Mouse (Mus musculus): ENCODE measurements around the gene Ftl1. TPM values are rescaled to one million over a fixed set of nuclear protein-coding genes. Genes with fewer than 3 reads are reported as not detected.

The Ftl1 gene
- polyA plus RNA-seq, 1 experiment from 2014 or later, result 6,026 TPM

- Histone ChIP-seq H3K9ac (replicated peaks; ENCODE audit: low read depth) (no peak overlapping the region), H3K9me3 (ENCODE audit: low read length) (no peaks in the 10 kb centered on the region), H3K27me3 (replicated peaks; ENCODE audit: insufficient read depth, low read length) (no peaks in the 10 kb centered on the region), H3K4me2 (replicated peaks; ENCODE audit: low read depth, low read length) (no peak overlapping the region), H3K4me3 (ENCODE audit: low read depth, low read length) (no peak overlapping the region), H3K36me3 (ENCODE audit: insufficient read depth, low read length) (peaks cover 6% of the 10 kb centered on the region; the same call in 1 of the 2 replicates), H3K4me1 (ENCODE audit: insufficient read depth, low read depth, low read length) (peaks cover 31% of the 10 kb centered on the region; the same call in 1 of the 2 replicates), H3K27ac (ENCODE audit: low read length) (no peak overlapping the region)
- WGBS, result 84% methylated on average over 4 of the region's 4 CpGs
- no peak for TF ChIP-seq EP300 (IDR thresholded peaks at IDR 0.05)
- no peak for TF ChIP-seq CTCF (IDR thresholded peaks at IDR 0.05)
- DNase-seq (ENCODE audit: low spot score) (no peak), ATAC-seq (no peak)
Measured at GRCm38 (mm10) chr7:45461781-45462180, 2.1 kb upstream of the Ftl1 start.

- no peaks in the 10 kb centered on the region for H3K27me3 ChIP-seq (replicated peaks; ENCODE audit: insufficient read depth, low read length)
- H3K9me3 ChIP-seq (ENCODE audit: low read length), result no peaks in the 10 kb centered on the region
- ATAC-seq (no peak), DNase-seq (ENCODE audit: low spot score) (peak; percentile 62)
- H3K27ac ChIP-seq (ENCODE audit: low read length), result peak overlapping the region; percentile 92
- H3K4me3 ChIP-seq (ENCODE audit: low read depth, low read length), result no peak overlapping the region
- H3K4me2 ChIP-seq (replicated peaks; ENCODE audit: low read depth, low read length), result peak overlapping the region; percentile 53
- no peak for TF ChIP-seq CTCF (IDR thresholded peaks at IDR 0.05)
- no peak for TF ChIP-seq EP300 (IDR thresholded peaks at IDR 0.05)
- no peak overlapping the region for H3K9ac ChIP-seq (replicated peaks; ENCODE audit: low read depth)
- peaks cover 31% of the 10 kb centered on the region; the same call in 1 of the 2 replicates for H3K4me1 ChIP-seq (ENCODE audit: insufficient read depth, low read depth, low read length)
- H3K36me3 ChIP-seq (ENCODE audit: insufficient read depth, low read length), result peaks cover 6% of the 10 kb centered on the region; the same call in 1 of the 2 replicates
- WGBS, result 66% methylated on average over 4 of the region's 5 CpGs
Measured at GRCm38 (mm10) chr7:45461326-45461725, 1.6 kb upstream of the Ftl1 start.

GRCm38 (mm10) chr7:45460860-45461314 lies 1.2 kb upstream of the Ftl1 start:
- TF ChIP-seq EP300 (IDR thresholded peaks at IDR 0.05) (peak; percentile 62; the same call in 1 of the 2 replicates), CTCF (IDR thresholded peaks at IDR 0.05) (no peak)
- peaks cover 27% of the 10 kb centered on the region; the same call in 1 of the 2 replicates for H3K4me1 ChIP-seq (ENCODE audit: insufficient read depth, low read depth, low read length)
- no peaks in the 10 kb centered on the region for H3K9me3 ChIP-seq (ENCODE audit: low read length)
- H3K4me2 ChIP-seq (replicated peaks; ENCODE audit: low read depth, low read length), result peak overlapping the region; percentile 53
- peaks cover 6% of the 10 kb centered on the region; the same call in 1 of the 2 replicates for H3K36me3 ChIP-seq (ENCODE audit: insufficient read depth, low read length)
- no peaks in the 10 kb centered on the region for H3K27me3 ChIP-seq (replicated peaks; ENCODE audit: insufficient read depth, low read length)
- H3K9ac ChIP-seq (replicated peaks; ENCODE audit: low read depth), result no peak overlapping the region
- H3K4me3 ChIP-seq (ENCODE audit: low read depth, low read length), result no peak overlapping the region
- ATAC-seq, result peak; percentile 28
- H3K27ac ChIP-seq (ENCODE audit: low read length), result peak overlapping the region; percentile 92
- peak; percentile 92 for DNase-seq (ENCODE audit: low spot score)
- 7% methylated on average over 13 of the region's 13 CpGs for WGBS

GRCm38 (mm10) chr7:45460377-45460776 lies 693 bp upstream of the Ftl1 start:
- no peak for TF ChIP-seq EP300 (IDR thresholded peaks at IDR 0.05)
- no peak for TF ChIP-seq CTCF (IDR thresholded peaks at IDR 0.05)
- Histone ChIP-seq H3K27ac (ENCODE audit: low read length) (peak overlapping the region; percentile 92), H3K27me3 (replicated peaks; ENCODE audit: insufficient read depth, low read length) (no peaks in the 10 kb centered on the region), H3K9me3 (ENCODE audit: low read length) (no peaks in the 10 kb centered on the region), H3K4me1 (ENCODE audit: insufficient read depth, low read depth, low read length) (peaks cover 25% of the 10 kb centered on the region; the same call in 1 of the 2 replicates), H3K36me3 (ENCODE audit: insufficient read depth, low read length) (peaks cover 6% of the 10 kb centered on the region; the same call in 1 of the 2 replicates), H3K9ac (replicated peaks; ENCODE audit: low read depth) (no peak overlapping the region; the same call in 1 of the 2 replicates), H3K4me3 (ENCODE audit: low read depth, low read length) (peak overlapping the region; percentile 71), H3K4me2 (replicated peaks; ENCODE audit: low read depth, low read length) (peak overlapping the region; percentile 53)
- no peak for ATAC-seq
- 56% methylated on average over 7 of the region's 7 CpGs for WGBS
- no peak for DNase-seq (ENCODE audit: low spot score)

- Histone ChIP-seq H3K36me3 (ENCODE audit: insufficient read depth, low read length) (peaks cover 19% of the 10 kb centered on the region), H3K4me3 (ENCODE audit: low read depth, low read length) (peak overlapping the region; percentile 71)
- DNase-seq (ENCODE audit: low spot score), result peak; percentile 87
Measured at GRCm38 (mm10) chr7:45458748-45459563, 728 bp downstream of the Ftl1 start.

More at GRCm38 (mm10) chr7:45458748-45459563, 728 bp downstream of the Ftl1 start:
- under 1% methylated on average over 43 of the region's 43 CpGs for WGBS
- peak; percentile 72 for ATAC-seq
- no peak for TF ChIP-seq CTCF (IDR thresholded peaks at IDR 0.05)
- 0 out of 2 replicates have a peak, but pooled peaks have one; percentile 21 for TF ChIP-seq EP300 (IDR thresholded peaks at IDR 0.05)
- Histone ChIP-seq H3K9me3 (ENCODE audit: low read length) (no peaks in the 10 kb centered on the region), H3K27me3 (replicated peaks; ENCODE audit: insufficient read depth, low read length) (no peaks in the 10 kb centered on the region), H3K9ac (replicated peaks; ENCODE audit: low read depth) (peak overlapping the region; percentile 74), H3K4me1 (ENCODE audit: insufficient read depth, low read depth, low read length) (peaks cover 25% of the 10 kb centered on the region; the same call in 1 of the 2 replicates), H3K4me2 (replicated peaks; ENCODE audit: low read depth, low read length) (peak overlapping the region; percentile 81), H3K27ac (ENCODE audit: low read length) (peak overlapping the region; percentile 85)

Measured in lung, postnatal 0 days (tissue).